Mouse (Mus musculus): Measurements from ENCODE around the gene Pld1. TPM values are rescaled to one million over a fixed set of nuclear protein-coding genes. Genes with fewer than 3 reads are reported as not detected.

Gene Pld1
- polyA plus RNA-seq, 1 experiment from 2014 or later, result 5.7 TPM

GRCm38 (mm10) chr3:28004321-28004720 is 65.8 kb downstream of the Pld1 start:
- no peak overlapping the region for H3K4me2 ChIP-seq (ENCODE audit: low read depth, low read length)
- H3K27me3 ChIP-seq (ENCODE audit: control insufficient read depth, insufficient read depth, low read length), result no peaks in the 10 kb centered on the region
- ATAC-seq (ENCODE audit: low read depth), result no peak
- H3K9ac ChIP-seq (replicated peaks; ENCODE audit: low read depth, low read length), result no peak overlapping the region
- 82% methylated on average over 6 of the region's 6 CpGs for whole genome bisulfite sequencing
- H3K36me3 ChIP-seq (ENCODE audit: control insufficient read depth, insufficient read depth, low read length), result no peaks in the 10 kb centered on the region
- H3K27ac ChIP-seq (ENCODE audit: low read depth, low read length), result no peak overlapping the region
- H3K4me3 ChIP-seq (ENCODE audit: low read depth, low read length), result no peak overlapping the region
- no peaks in the 10 kb centered on the region for H3K9me3 ChIP-seq (ENCODE audit: control insufficient read depth, low read length)
- H3K4me1 ChIP-seq (ENCODE audit: control insufficient read depth, insufficient read depth, low read length), result no peaks in the 10 kb centered on the region

GRCm38 (mm10) chr3:28007684-28008083 is 69.2 kb downstream of the Pld1 start:
- H3K27ac ChIP-seq (ENCODE audit: low read depth, low read length), result no peak overlapping the region
- no peaks in the 10 kb centered on the region for H3K9me3 ChIP-seq (ENCODE audit: control insufficient read depth, low read length)
- H3K4me3 ChIP-seq (ENCODE audit: low read depth, low read length), result no peak overlapping the region
- no peaks in the 10 kb centered on the region for H3K27me3 ChIP-seq (ENCODE audit: control insufficient read depth, insufficient read depth, low read length)
- WGBS, result 89% methylated on average over 11 of the region's 11 CpGs
- no peaks in the 10 kb centered on the region for H3K36me3 ChIP-seq (ENCODE audit: control insufficient read depth, insufficient read depth, low read length)
- no peak overlapping the region for H3K4me2 ChIP-seq (ENCODE audit: low read depth, low read length)
- ATAC-seq (ENCODE audit: low read depth), result no peak
- no peaks in the 10 kb centered on the region for H3K4me1 ChIP-seq (ENCODE audit: control insufficient read depth, insufficient read depth, low read length)
- no peak overlapping the region for H3K9ac ChIP-seq (replicated peaks; ENCODE audit: low read depth, low read length)

GRCm38 (mm10) chr3:28008369-28008768 is 69.9 kb downstream of the Pld1 start:
- Histone ChIP-seq H3K36me3 (ENCODE audit: control insufficient read depth, insufficient read depth, low read length) (no peaks in the 10 kb centered on the region), H3K4me1 (ENCODE audit: control insufficient read depth, insufficient read depth, low read length) (no peaks in the 10 kb centered on the region), H3K4me3 (ENCODE audit: low read depth, low read length) (no peak overlapping the region), H3K27me3 (ENCODE audit: control insufficient read depth, insufficient read depth, low read length) (no peaks in the 10 kb centered on the region), H3K9me3 (ENCODE audit: control insufficient read depth, low read length) (no peaks in the 10 kb centered on the region), H3K4me2 (ENCODE audit: low read depth, low read length) (no peak overlapping the region), H3K9ac (replicated peaks; ENCODE audit: low read depth, low read length) (no peak overlapping the region), H3K27ac (ENCODE audit: low read depth, low read length) (no peak overlapping the region)
- no peak for ATAC-seq (ENCODE audit: low read depth)
- WGBS, result 90% methylated on average over 4 of the region's 4 CpGs

GRCm38 (mm10) chr3:28012177-28012576 is 73.7 kb downstream of the Pld1 start:
- Histone ChIP-seq H3K27me3 (ENCODE audit: control insufficient read depth, insufficient read depth, low read length) (no peaks in the 10 kb centered on the region), H3K4me2 (ENCODE audit: low read depth, low read length) (no peak overlapping the region), H3K27ac (ENCODE audit: low read depth, low read length) (no peak overlapping the region), H3K4me3 (ENCODE audit: low read depth, low read length) (no peak overlapping the region), H3K36me3 (ENCODE audit: control insufficient read depth, insufficient read depth, low read length) (no peaks in the 10 kb centered on the region), H3K9ac (replicated peaks; ENCODE audit: low read depth, low read length) (no peak overlapping the region), H3K9me3 (ENCODE audit: control insufficient read depth, low read length) (no peaks in the 10 kb centered on the region), H3K4me1 (ENCODE audit: control insufficient read depth, insufficient read depth, low read length) (no peaks in the 10 kb centered on the region)
- no peak for ATAC-seq (ENCODE audit: low read depth)
- WGBS, result 81% methylated on average over 7 of the region's 7 CpGs

- Histone ChIP-seq H3K4me1 (ENCODE audit: control insufficient read depth, insufficient read depth, low read length) (no peaks in the 10 kb centered on the region), H3K9ac (replicated peaks; ENCODE audit: low read depth, low read length) (no peak overlapping the region), H3K4me3 (ENCODE audit: low read depth, low read length) (no peak overlapping the region), H3K27ac (ENCODE audit: low read depth, low read length) (no peak overlapping the region), H3K27me3 (ENCODE audit: control insufficient read depth, insufficient read depth, low read length) (no peaks in the 10 kb centered on the region), H3K9me3 (ENCODE audit: control insufficient read depth, low read length) (no peaks in the 10 kb centered on the region), H3K36me3 (ENCODE audit: control insufficient read depth, insufficient read depth, low read length) (no peaks in the 10 kb centered on the region), H3K4me2 (ENCODE audit: low read depth, low read length) (no peak overlapping the region)
- no peak for ATAC-seq (ENCODE audit: low read depth)
- 61% methylated on average over 6 of the region's 6 CpGs for WGBS
These were observed 74.9 kb downstream of the Pld1 start for GRCm38 (mm10) chr3:28013441-28013840.

- Histone ChIP-seq H3K4me3 (ENCODE audit: low read depth, low read length) (no peak overlapping the region), H3K27ac (ENCODE audit: low read depth, low read length) (no peak overlapping the region), H3K9ac (replicated peaks; ENCODE audit: low read depth, low read length) (no peak overlapping the region), H3K9me3 (ENCODE audit: control insufficient read depth, low read length) (no peaks in the 10 kb centered on the region), H3K4me2 (ENCODE audit: low read depth, low read length) (no peak overlapping the region), H3K27me3 (ENCODE audit: control insufficient read depth, insufficient read depth, low read length) (no peaks in the 10 kb centered on the region), H3K36me3 (ENCODE audit: control insufficient read depth, insufficient read depth, low read length) (no peaks in the 10 kb centered on the region), H3K4me1 (ENCODE audit: control insufficient read depth, insufficient read depth, low read length) (no peaks in the 10 kb centered on the region)
- ATAC-seq (ENCODE audit: low read depth), result peak; percentile 54; the same call in 1 of the 2 replicates
- WGBS, result 92% methylated on average over 2 of the region's 2 CpGs
These were observed 78.5 kb downstream of the Pld1 start for GRCm38 (mm10) chr3:28017002-28017401.

GRCm38 (mm10) chr3:28019727-28020126 is 81.2 kb downstream of the Pld1 start:
- Histone ChIP-seq H3K9me3 (ENCODE audit: control insufficient read depth, low read length) (no peaks in the 10 kb centered on the region), H3K4me2 (ENCODE audit: low read depth, low read length) (no peak overlapping the region), H3K4me3 (ENCODE audit: low read depth, low read length) (no peak overlapping the region), H3K4me1 (ENCODE audit: control insufficient read depth, insufficient read depth, low read length) (no peaks in the 10 kb centered on the region), H3K36me3 (ENCODE audit: control insufficient read depth, insufficient read depth, low read length) (no peaks in the 10 kb centered on the region), H3K9ac (replicated peaks; ENCODE audit: low read depth, low read length) (no peak overlapping the region), H3K27ac (ENCODE audit: low read depth, low read length) (no peak overlapping the region), H3K27me3 (ENCODE audit: control insufficient read depth, insufficient read depth, low read length) (no peaks in the 10 kb centered on the region)
- WGBS, result 74% methylated on average over 4 of the region's 4 CpGs
- no peak for ATAC-seq (ENCODE audit: low read depth)

GRCm38 (mm10) chr3:28020404-28020803 is 81.9 kb downstream of the Pld1 start:
- Histone ChIP-seq H3K36me3 (ENCODE audit: control insufficient read depth, insufficient read depth, low read length) (no peaks in the 10 kb centered on the region), H3K27me3 (ENCODE audit: control insufficient read depth, insufficient read depth, low read length) (no peaks in the 10 kb centered on the region), H3K27ac (ENCODE audit: low read depth, low read length) (no peak overlapping the region), H3K4me3 (ENCODE audit: low read depth, low read length) (no peak overlapping the region), H3K9me3 (ENCODE audit: control insufficient read depth, low read length) (no peaks in the 10 kb centered on the region), H3K9ac (replicated peaks; ENCODE audit: low read depth, low read length) (no peak overlapping the region), H3K4me1 (ENCODE audit: control insufficient read depth, insufficient read depth, low read length) (no peaks in the 10 kb centered on the region), H3K4me2 (ENCODE audit: low read depth, low read length) (no peak overlapping the region)
- no peak for ATAC-seq (ENCODE audit: low read depth)
- 91% methylated on average over 2 of the region's 2 CpGs for WGBS

GRCm38 (mm10) chr3:28022191-28022590 is 83.7 kb downstream of the Pld1 start:
- 76% methylated on average over 5 of the region's 5 CpGs for WGBS
- Histone ChIP-seq H3K36me3 (ENCODE audit: control insufficient read depth, insufficient read depth, low read length) (no peaks in the 10 kb centered on the region), H3K27me3 (ENCODE audit: control insufficient read depth, insufficient read depth, low read length) (no peaks in the 10 kb centered on the region), H3K4me3 (ENCODE audit: low read depth, low read length) (no peak overlapping the region), H3K9ac (replicated peaks; ENCODE audit: low read depth, low read length) (no peak overlapping the region), H3K4me2 (ENCODE audit: low read depth, low read length) (no peak overlapping the region), H3K9me3 (ENCODE audit: control insufficient read depth, low read length) (no peaks in the 10 kb centered on the region), H3K4me1 (ENCODE audit: control insufficient read depth, insufficient read depth, low read length) (no peaks in the 10 kb centered on the region), H3K27ac (ENCODE audit: low read depth, low read length) (no peak overlapping the region)
- ATAC-seq (ENCODE audit: low read depth), result no peak

GRCm38 (mm10) chr3:28026876-28027275 is 88.4 kb downstream of the Pld1 start:
- 77% methylated on average over 3 of the region's 3 CpGs for whole genome bisulfite sequencing
- no peak overlapping the region for H3K4me2 ChIP-seq (ENCODE audit: low read depth, low read length)
- no peaks in the 10 kb centered on the region for H3K9me3 ChIP-seq (ENCODE audit: control insufficient read depth, low read length)
- H3K4me1 ChIP-seq (ENCODE audit: control insufficient read depth, insufficient read depth, low read length), result no peaks in the 10 kb centered on the region
- H3K27ac ChIP-seq (ENCODE audit: low read depth, low read length), result no peak overlapping the region
- no peak for ATAC-seq (ENCODE audit: low read depth)
- H3K36me3 ChIP-seq (ENCODE audit: control insufficient read depth, insufficient read depth, low read length), result no peaks in the 10 kb centered on the region
- H3K4me3 ChIP-seq (ENCODE audit: low read depth, low read length), result no peak overlapping the region
- H3K27me3 ChIP-seq (ENCODE audit: control insufficient read depth, insufficient read depth, low read length), result no peaks in the 10 kb centered on the region
- no peak overlapping the region for H3K9ac ChIP-seq (replicated peaks; ENCODE audit: low read depth, low read length)
